Mouse (Mus musculus): ENCODE measurements at regions not wholly inside any gene's neighbourhood (a gene's known extent, or its start where the extent isn't known, plus 50 kb on each side); places are given as distances from the start of the nearest gene placed in this dataset.

DNA sequence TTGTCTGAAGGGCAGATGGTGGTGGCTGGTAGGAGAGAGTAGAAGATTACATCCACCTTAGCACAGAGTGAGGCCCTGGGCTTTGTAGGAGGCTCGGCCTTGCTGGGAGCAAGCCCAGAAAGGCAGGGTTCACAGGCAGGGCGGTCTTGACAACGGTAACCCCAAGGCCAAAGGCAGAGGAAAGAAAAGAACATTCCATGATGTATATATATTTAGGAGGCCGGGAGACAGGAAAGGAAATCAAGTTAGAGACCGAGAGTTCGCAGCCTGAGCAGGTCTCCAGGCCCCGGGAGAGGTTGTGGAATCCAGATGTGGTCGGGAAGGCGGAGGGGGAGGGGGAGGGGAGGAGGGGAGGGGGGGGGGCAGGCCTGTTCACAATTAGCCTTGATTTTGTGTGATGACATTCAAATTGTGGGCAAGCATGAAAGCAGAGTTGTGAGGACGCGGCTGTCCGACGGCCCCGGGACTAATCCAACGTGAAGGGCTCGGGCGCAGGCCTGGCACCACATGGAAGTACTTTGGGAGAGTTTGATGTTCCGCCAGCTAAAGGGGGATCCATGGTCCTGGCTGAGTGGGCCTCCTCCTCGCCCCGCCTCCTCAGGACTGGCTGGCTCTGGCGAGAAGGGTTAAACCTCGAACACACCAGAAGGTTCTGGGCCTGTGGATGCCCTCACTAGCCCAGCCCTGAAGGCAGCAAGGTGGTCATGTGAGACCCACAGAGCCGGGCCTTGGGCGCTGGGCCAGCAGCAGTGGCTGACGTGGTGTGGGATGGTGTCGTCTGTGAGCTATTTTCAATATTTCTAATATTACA, 131.8 kb upstream of the Gm26897 start:
- DNase-seq, result no peak

DNA sequence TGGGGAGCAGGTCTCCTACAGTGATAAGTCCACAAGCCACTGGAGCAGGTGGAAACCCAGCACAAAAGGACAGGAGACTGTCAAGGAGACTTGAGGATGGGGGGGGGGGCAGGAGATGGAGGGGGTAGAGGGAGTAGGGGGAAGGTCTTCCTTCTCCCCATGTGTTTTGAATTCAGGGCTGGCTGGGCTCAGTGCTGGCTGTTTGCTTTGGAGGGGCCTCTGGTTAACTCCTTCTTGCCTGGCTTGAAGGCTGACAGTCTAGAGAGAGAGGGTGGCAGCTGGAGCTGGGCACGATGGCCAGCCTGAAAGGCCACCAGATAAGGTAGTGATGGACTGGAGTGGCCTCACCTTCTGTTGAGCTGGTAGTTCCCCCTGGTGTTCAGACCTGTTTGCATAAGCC, 120.0 kb upstream of the Gm26897 start:
- no peak for DNase-seq

DNA sequence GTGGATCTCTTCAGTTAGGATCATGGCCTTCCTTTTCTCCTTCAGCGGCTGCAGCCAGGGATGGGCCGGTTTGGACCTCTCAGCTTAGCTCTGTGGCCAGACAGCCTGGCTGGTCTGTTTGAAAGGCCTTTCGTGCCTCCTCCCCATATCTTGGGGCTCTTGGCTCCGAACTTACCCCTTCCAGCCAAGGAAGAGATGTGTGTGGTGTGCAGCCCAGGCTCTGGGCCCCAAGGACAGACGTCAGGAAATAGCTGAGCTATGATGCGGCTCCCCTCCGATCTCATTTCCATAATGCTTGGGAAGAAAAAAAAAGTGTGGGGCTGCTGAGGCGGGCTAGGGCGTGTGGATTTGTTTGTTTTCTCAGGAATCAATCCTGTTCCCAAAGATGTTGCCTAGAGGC, 113.8 kb upstream of the Gm26897 start:
- peak; percentile 45 for DNase-seq

DNA sequence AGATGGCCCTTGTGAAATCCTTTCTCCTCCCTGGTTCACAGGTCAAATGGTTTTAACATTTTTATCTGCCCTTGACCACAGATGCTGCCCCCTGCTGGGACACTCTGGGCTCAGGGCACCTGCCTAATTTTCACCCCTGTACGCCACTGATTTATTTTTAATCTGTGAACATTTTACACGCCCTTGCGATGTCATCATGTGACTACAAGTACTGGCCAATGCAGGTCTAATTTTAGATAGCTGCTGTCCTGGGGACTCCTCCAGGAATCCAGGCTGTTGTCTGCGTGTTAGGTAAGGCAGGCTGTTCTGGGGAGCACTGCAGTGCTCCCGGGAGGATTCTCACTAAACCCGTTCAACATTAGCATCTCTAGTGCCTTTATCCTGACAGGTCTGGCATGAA, 113.1 kb upstream of the Gm26897 start:
- DNase-seq, result peak; percentile 7

DNA sequence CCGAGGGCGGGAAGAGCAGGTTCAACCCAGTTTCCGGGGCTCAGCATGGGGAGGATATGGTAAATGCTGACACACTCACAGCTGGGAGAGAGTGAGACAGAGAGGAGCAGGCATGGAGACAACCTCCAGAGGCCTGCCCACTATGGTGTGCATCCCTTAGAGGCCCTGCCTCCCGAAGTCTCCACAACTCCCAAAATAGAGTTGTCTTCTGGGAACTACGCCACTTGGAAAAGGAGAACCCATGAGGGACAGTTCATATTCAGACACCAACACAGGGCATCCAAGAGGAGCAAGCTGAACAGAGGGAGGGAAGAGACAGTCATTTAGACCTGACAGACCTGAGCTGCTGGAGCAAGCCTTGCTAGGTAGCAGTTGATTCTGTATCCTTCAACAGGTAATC, 111.2 kb upstream of the Gm26897 start:
- no peak for DNase-seq

DNA sequence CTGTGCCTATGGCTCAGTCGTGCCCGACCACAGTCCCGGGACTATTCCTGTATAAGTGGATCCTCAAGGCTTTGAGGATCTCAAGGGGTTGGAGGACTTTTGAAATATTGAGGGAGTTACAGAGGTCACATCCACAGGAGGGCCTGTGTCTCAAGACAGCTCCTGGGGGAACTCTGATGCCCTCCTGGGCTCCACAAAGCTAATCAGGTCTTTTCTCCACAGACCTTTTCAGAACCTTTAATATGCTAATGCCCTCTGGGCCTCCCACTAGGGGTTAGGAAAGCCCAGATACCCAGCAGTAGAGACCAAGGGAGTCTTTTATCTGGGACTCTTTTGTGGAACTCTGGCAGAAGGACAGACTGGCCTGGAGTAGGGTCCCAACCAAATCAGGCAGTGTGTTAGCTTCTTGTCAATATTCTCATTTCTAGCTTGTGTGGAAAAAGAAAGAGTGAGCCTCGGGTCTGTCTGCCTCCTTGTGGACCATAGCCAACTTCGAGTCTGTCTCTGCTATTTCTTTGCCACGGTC, 107.4 kb upstream of the Gm26897 start:
- DNase-seq, result no peak

DNA sequence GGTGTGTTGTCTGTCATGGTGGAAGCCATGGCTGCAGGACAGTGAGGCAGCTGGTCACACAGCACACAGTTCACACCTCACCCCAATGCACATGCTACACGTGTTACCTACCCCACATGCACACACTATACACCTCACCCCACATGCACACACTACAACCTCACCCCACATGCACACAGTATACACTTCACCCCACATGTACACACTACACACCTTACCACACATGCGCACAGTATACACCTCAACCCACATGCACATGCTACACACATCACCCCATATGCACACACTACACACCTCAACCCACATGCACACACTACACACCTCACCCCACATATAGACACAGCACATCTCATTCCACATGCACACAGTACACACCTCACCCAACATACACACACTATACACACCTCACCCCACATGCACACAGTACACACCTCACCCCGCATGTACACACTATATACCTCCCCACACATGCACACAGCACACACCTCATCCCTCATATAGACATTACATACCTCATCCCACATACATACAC, 103.3 kb upstream of the Gm26897 start:
- DNase-seq, result no peak

DNA sequence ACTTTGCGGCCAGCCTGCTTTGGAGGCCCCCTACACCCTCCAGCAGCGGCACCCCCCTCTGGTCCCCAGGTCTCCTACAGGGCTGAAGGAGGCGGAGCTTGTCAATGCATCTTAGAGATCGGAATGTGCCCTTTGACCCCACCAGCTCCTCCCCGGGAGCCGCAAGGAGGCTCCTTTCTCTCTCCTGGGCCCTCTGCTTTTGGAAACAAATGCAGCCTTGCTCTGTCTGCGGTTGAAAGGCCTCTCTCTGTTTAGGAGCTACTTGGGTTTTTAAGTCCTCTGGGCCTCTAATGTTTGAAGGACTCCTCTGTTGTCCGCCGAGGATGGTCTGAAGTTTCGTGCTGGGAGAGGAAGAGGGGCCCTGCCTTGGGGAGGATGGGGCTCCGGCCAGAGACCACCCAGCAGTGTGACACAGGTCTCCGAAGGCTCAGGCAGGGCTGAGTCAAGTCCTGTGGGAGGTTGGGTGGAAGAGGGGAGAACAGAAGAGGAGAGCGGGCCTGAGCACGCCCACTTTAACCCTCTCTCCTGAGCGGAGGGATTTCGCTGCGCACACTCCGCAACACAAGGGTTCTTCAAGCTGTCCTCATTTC, 102.1 kb upstream of the Gm26897 start:
- DNase-seq, result no peak

DNA sequence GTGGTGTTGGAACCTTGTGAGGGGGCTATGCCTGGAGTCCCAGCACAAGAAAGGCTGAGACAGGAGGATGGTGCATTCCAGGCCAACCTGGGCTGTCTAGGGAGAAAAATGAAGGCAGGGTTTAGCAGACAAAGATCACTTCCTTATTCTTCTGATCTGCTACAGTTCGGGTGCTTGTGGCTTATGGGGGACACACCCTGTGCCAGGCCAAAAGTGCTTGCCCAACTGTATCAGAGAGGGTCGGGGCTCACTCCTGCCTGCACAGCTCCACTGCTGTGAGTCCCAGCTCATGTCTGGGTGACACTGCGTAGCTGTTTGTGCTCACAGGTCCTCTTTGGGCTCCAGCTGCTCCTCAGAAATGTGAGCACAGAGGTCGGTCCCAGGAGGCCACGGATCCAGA, 98.6 kb upstream of the Gm26897 start:
- DNase-seq, result no peak

DNA sequence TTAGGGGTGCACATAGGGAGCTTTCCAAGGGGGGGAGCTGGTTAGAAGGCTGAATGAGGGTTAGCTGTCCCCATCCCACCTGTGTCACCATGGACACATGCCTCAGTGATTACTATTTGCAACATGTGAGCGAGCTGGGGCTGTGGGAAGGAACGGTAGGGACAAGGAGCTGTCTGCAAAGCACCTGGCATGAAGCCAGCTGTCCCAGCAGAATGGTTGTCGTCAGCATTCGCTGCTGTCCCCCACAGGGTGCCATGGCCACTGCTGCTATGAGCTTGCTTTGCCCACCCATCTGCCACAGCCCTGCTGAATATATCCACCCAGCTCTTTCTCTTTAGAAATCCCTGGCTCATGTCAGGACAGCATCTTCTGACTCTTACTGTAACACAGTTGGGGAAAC, 96.8 kb upstream of the Gm26897 start:
- DNase-seq, result no peak

DNA sequence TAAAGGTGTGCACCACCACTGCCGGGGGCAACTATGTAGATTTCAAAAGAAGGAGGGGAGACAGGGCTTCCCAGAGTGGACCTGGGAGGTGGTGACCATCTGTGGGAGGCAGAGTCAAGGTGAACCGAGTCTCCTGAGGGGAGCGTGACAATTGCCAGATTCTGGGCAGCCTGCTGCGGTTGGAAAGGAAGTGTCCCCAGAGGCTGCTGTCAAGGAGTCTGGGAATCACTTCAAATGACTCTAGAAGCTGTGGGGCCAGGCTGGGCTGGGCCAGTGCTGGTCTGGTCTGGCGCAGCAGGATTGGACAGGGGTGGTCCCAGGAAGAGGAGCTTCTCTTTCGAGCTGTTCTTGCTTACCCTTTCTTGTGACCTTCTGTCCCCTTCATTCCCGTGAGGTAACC, 95.4 kb upstream of the Gm26897 start:
- no peak for DNase-seq

DNA sequence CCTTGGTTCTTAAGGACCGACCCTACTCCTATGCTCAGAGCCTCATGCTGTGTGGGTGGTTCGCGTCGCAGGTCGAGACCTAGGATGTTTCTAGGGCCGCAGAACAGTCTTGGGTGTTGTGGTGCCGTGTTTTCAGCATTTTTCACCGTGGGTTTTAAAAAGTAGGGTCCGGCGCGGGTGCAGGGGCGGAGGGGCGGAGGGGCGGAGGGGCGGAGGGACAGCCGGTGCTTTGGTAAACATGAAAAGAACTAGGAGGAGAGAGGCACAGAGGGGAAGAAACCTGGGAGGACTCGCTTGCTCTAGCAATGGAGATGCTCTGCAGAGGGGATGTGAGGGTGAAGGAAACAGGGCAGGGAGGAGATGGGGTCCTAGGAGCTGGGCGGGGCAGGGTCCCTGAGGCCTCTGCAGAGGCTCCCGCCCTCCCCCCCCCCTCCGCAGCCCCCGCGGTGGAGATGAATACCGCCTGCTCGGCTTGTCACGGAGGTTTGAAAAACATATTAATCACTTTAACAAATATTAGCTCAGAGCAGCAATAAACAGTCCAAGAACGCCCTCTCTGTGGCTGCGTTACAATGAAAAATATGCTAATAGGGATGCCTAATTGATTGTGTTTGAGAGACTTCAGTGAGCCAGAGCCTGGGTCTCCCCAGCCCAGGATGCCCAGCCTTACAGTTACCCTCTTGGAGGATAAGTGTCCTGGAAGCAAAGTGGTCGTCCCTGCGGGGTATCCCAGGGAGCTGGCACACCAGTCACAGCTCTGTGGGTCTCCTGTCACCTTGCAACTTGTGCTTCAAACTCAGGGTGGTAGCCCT, 94.0 kb upstream of the Gm26897 start:
- DNase-seq, result no peak

DNA sequence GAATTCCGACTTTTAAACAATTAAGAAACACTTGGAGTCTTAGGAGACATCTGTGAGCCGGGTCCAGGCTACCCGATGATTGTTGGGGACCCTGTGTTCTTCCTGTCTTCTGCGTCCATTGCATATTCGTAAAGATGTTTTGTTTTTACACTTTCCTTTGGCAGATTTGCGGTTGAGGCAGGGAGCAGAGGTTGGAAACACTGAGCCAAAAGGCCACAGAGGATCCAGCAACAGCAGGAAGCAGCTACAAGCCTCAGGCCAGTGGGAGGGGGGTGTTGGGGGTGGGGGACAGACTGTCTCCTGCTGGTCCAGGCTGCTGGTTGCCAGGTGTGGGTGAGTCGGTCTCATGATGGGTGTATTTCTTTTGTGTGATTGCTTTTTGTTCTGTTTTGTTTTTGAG, 92.7 kb upstream of the Gm26897 start:
- DNase-seq, result no peak

DNA sequence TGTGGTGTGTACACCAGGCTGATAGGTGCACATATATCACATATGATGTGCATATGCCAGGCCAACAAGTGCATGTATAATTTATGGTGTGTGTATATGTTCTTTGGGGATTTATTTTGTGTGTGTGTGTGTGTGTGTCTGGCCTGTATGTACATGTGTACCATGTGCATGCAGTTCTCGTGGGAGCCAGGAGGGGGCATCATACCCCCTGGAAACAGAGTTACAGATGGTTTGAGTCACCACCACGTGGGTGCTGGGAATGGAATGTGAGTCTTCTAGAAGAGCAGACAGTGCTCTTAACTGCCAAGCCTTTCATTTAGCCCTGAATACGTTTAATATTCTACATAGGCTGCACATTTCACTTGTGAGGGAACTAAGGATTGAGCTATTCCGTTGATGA, 92.0 kb upstream of the Gm26897 start:
- no peak for DNase-seq

DNA sequence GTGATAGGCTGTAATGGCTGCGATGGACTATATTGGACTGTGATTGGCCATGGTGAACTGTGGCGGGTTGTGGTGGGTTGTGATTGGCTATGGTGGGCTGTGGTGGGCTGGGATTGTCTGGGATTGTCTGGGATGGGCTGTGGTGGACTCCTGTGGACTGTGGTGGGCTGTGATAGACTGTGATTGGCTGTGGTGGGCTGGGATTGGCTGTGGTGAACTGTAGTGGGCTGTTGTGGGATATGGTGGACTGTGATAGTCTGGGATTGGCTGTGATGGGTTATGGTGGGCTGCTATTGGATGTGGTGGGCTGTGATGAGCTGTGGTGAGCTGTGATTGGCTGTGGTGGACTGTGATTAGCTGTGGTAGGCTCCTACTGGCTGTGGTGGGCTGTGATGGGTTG, 89.6 kb upstream of the Gm26897 start:
- DNase-seq, result no peak

DNA sequence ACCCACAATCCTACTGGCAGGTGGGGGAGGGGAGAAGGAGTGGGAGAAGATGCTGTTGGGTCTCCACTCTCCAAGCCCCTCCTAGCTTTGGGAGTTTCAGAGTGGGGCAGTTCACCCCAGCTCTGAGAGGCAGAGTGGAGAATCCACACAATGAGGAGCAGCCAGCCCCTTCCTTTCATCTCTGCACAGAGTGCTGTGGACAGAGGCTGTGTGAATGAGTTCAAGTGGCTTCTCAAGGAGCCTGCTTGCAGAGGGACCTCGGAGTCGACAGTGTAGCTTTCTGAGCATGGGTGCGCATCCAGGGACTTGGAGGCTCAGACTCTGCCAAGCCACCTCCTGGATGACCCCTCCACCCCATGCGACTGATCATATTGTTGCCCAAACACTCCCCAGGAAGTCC, 88.9 kb upstream of the Gm26897 start:
- DNase-seq, result no peak

DNA sequence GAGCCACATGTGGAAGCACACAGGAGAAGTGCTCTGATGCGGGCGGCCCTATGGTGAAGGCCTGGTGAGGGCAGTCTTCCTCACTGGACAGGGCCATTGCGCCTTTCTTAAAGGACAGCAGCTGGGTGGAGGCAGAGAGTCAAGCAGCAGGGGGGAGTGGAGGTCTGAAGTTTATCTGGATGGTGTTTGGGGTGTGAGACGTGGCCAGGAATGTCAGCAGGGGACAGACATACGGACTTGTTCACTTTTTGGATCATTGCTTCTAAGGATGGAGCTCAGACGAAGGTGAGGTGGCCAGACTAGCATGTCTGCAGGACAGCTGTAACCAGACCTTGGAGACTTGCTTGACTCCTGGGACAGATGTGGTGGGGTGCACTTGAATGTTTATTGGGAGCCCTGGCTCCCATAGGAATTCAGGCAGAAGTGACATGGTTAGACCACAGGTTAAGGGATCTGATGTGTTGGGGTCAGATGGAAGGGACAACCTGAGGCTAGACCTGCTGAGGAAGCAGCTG, 86.0 kb upstream of the Gm26897 start:
- DNase-seq, result no peak

DNA sequence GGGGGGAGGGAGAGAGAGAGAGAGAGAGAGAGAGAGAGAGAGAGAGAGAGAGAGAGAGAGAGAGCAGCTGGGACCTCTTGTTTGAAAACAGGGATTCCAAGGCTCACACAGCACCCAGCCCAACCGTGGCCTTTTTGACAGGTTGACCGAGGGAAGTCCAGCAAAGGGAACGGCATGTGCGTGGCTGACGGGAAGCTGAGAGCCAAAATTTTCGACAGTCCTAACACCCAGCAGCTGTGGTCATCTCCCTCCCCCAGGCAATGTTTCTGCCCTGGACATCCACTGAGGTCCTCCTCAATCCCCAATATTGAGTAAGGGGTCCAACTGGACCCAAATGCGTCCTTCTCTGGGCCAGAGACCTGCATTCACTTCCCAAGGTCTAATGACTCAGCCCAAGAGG, 85.2 kb upstream of the Gm26897 start:
- DNase-seq, result peak; percentile 70

DNA sequence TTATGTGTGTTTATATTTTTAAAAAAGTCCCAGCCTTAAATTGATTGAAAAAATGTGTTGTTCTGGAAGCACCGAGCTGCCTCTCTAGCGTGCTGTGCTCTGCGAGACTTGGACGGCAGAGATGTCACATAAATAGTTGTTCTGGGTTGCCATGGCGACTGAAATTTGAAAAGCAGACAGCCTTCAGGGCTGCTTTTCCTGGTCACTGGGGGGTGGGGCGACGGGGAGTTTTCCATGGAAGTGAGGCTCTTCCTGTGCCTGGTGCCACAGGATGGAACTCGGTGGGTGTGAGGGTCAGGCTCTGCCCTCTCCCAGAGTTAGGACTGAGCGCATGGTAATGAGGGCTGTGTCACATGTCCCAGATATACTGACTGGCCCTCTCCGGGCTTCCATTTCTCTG, 84.7 kb upstream of the Gm26897 start:
- DNase-seq, result peak; percentile 82

DNA sequence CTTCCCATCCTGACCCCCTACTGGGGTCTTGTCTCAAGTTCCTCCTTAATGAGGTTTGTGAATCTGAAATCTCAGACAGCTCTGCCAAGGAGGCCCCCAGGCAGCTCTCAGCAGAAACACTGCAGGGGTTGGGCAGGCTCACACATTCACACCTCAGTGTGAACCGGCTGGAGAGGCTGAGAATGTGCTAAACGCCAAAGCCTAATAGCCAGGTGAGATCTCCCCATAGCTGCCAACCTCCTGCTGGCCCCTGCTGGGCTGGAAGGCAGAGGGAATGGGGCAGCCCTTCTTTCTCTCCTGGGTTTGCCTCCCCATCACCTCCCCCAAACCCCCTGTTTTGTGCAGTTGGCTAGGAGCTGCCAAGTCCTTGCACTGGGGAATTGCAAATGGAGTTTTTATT, 81.3 kb upstream of the Gm26897 start:
- no peak for DNase-seq

DNA sequence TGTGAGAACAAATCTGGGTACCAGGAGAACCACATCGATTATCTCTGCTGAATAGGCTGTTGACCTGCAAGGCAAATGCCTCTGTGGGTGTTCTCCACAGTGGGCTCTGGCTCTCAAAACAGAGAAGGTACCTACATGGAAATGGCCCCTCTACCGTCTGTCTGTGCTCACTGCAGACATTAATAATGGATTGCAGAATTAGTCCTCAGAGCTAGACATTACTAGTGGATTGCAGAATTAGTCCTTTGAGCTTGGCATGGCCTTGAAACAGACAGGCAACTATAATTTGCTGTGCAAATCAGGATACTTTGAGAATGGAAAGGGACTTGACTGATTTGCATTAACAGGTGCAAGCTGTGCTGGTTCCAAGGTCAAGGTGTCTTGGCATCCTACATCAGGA, 77.3 kb upstream of the Gm26897 start:
- no peak for DNase-seq

DNA sequence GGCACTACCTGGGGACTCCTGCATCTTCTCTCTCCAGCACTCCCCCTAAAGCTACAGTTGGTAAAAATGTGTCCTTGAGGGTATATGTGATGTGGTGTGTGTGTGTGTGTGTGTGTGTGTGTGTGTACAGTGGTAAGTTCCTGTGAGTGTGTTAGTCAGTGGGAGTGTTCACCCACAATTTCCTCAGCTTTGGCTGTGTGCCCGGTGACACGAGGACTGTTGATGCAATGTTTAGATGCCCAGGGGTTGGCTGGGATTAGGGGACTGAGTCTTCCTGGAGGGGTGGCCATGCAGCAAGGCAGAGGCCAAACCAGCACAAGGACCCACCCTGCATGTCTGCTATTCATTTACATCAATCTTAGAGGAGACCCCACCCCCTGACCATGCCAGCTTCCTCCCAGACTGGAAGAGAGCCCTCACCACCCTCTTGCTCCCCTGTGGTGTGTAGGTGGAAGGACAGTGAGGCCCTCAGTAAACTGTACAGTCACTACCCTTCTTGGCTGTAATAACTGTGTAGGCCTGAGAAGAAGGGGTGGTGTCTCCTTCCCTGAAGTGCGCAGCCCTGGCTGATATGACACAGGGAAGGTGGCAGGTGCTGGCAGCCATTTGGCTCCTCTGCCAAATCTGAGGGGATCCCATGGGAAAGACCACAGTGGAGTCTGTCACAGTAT, 75.8 kb upstream of the Gm26897 start:
- DNase-seq, result peak; percentile 54

DNA sequence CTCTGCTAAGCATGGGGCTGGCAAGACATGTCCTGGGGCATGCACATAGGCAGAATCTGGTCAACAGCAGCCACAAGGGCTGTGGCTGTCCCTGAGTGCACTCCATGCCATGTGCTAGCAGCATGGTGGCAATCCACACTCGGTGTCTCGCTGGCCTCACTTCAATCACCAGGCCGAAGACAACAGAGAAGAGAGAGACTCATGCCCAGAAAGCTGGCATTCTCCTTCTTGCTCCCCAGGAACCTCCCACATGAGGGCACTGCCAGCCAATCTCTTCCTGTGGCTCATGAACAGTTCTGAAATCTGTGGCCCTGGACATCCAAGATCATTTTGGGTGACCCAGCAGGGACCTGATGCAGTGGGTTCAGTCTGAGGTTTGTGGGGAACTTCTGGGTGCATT, 74.5 kb upstream of the Gm26897 start:
- no peak for DNase-seq
